Comparison of ENCODE assay signal across 10 mouse cellular contexts in genomic region chr4:42998022-42998421, GRCm38 (mm10). TPM values are rescaled to one million over a fixed set of nuclear protein-coding genes. Genes with fewer than 3 reads are reported as not detected.
DNase-seq lines count a peak whose midpoint lies in the region; ATAC-seq and TF ChIP-seq lines count a peak whose summit lies in the region.
"Had no signal": no experiment of that assay in that cellular context is flagged by ENCODE, and none has a peak within 500 bp of the region (broad histone marks: within the 10 kb centered on the region; RNA-seq: fewer than 3 reads in every experiment).

No protein-coding gene starts in this region.

- TF ChIP-seq POLR2A in myocyte (IDR thresholded peaks at IDR 0.05; ENCODE audit: insufficient read length, low read depth), result no peak

- peak overlapping the region; percentile 98; the same call in 1 of the 2 replicates for H3K9ac ChIP-seq in kidney, embryonic 15.5 days
- peak overlapping the region; percentile 96; the same call in 1 of the 2 replicates for H3K9ac ChIP-seq in embryonic facial prominence, embryonic 14.5 days (ENCODE audit: low read depth, low read length)
- no peak overlapping the region for H3K9ac ChIP-seq in intestine, embryonic 15.5 days

- H3ac ChIP-seq in myocyte (ENCODE audit: control insufficient read depth, insufficient read length), result no peak overlapping the region

- H3K27me3 ChIP-seq in kidney, embryonic 15.5 days, result no peaks in the 10 kb centered on the region
- H3K27me3 ChIP-seq in embryonic facial prominence, embryonic 14.5 days (replicated peaks; ENCODE audit: control insufficient read depth, insufficient read depth, low read length), result no peaks in the 10 kb centered on the region
- no peaks in the 10 kb centered on the region for H3K27me3 ChIP-seq in intestine, embryonic 15.5 days (replicated peaks)
- no peaks in the 10 kb centered on the region for H3K27me3 ChIP-seq in myocyte (ENCODE audit: control insufficient read depth, insufficient read depth, insufficient read length)

- peaks cover 22% of the 10 kb centered on the region for H3K4me1 ChIP-seq in kidney, embryonic 15.5 days
- H3K4me1 ChIP-seq in embryonic facial prominence, embryonic 14.5 days (ENCODE audit: control insufficient read depth, insufficient read depth, low read length), result peaks cover 19% of the 10 kb centered on the region
- H3K4me1 ChIP-seq in intestine, embryonic 15.5 days (replicated peaks), result peaks cover 10% of the 10 kb centered on the region

- H3K79me2 ChIP-seq in myocyte (ENCODE audit: control insufficient read depth, insufficient read depth), result peaks cover 66% of the 10 kb centered on the region

- H3K9me3 ChIP-seq in kidney, embryonic 15.5 days (replicated peaks), result no peaks in the 10 kb centered on the region
- no peaks in the 10 kb centered on the region for H3K9me3 ChIP-seq in embryonic facial prominence, embryonic 14.5 days (ENCODE audit: control insufficient read depth, low read length)
- no peaks in the 10 kb centered on the region for H3K9me3 ChIP-seq in intestine, embryonic 15.5 days

- peaks cover 34% of the 10 kb centered on the region for H3K36me3 ChIP-seq in kidney, embryonic 15.5 days
- H3K36me3 ChIP-seq in embryonic facial prominence, embryonic 14.5 days (ENCODE audit: control insufficient read depth, insufficient read depth, low read length), result peaks cover 40% of the 10 kb centered on the region
- H3K36me3 ChIP-seq in intestine, embryonic 15.5 days, result peaks cover 16% of the 10 kb centered on the region
- H3K36me3 ChIP-seq in myocyte (ENCODE audit: control insufficient read depth, insufficient read depth), result peaks cover 36% of the 10 kb centered on the region

- peak overlapping the region; percentile 74 for H3K4me2 ChIP-seq in kidney, embryonic 15.5 days
- H3K4me2 ChIP-seq in embryonic facial prominence, embryonic 14.5 days (ENCODE audit: low read depth, low read length), result peak overlapping the region; percentile 94
- peak overlapping the region; percentile 49 for H3K4me2 ChIP-seq in intestine, embryonic 15.5 days (replicated peaks)
- peak overlapping the region; percentile 76 for H3K4me2 ChIP-seq in myocyte (ENCODE audit: low read depth)

- WGBS in kidney, embryonic 15.5 days, result 44% methylated on average over 2 of the region's 2 CpGs
- WGBS in embryonic facial prominence, embryonic 14.5 days, result 57% methylated on average over 2 of the region's 2 CpGs
- WGBS in intestine, embryonic 15.5 days, result 54% methylated on average over 2 of the region's 2 CpGs

- peak overlapping the region; percentile 74 for H3K4me3 ChIP-seq in kidney, embryonic 15.5 days (replicated peaks)
- H3K4me3 ChIP-seq in embryonic facial prominence, embryonic 14.5 days (ENCODE audit: low read depth, low read length), result peak overlapping the region; percentile 94
- peak overlapping the region; percentile 93 for H3K4me3 ChIP-seq in intestine, embryonic 15.5 days (replicated peaks)
- H3K4me3 ChIP-seq in myocyte, result peak overlapping the region; percentile 43

- no peak for ATAC-seq in kidney, embryonic 15.5 days (replicated peaks; ENCODE audit: low FRiP score)
- ATAC-seq in embryonic facial prominence, embryonic 14.5 days (ENCODE audit: low read depth), result no peak
- no peak for ATAC-seq in intestine, embryonic 15.5 days

- H3K27ac ChIP-seq in kidney, embryonic 15.5 days, result no peak overlapping the region
- no peak overlapping the region for H3K27ac ChIP-seq in embryonic facial prominence, embryonic 14.5 days (replicated peaks; ENCODE audit: low read depth, low read length)
- no peak overlapping the region for H3K27ac ChIP-seq in intestine, embryonic 15.5 days

- DNase-seq in kidney, adult 18-20 months, result no peak
- DNase-seq in embryonic facial prominence, embryonic 14.5 days (ENCODE audit: low spot score), result no peak
- DNase-seq in frontal cortex, postnatal 14 days (ENCODE audit: low spot score in 2 of 2), result no peak
- no peak for DNase-seq in gastrocnemius, adult 18-20 months (ENCODE audit: low spot score)
- DNase-seq in T-cell, adult 2 months (ENCODE audit: low spot score), result no peak
- DNase-seq: cerebellum, adult 9-10 months; kidney, adult 9 months had no signal

TF ChIP-seq in myocyte, 11 proteins besides CTCF, POLR2A, EP300 and RAD21:
- TF ChIP-seq TCF12 (IDR thresholded peaks at IDR 0.05; ENCODE audit: insufficient read depth, poor library complexity, severe bottlenecking), result no peak

RNA-seq across cellular contexts. Expression of gene Vcp, which starts 2.3 kb away (rescaled TPM):
- polyA plus RNA-seq in kidney, embryonic 15.5 days (2015; fragmentation: Nextera tagmentation; extraction: Ambion mirVana), result 547 and 571 TPM in 2 replicates
- 471 and 523 TPM in 2 replicates for polyA plus RNA-seq in embryonic facial prominence, embryonic 14.5 days (2014; fragmentation: Nextera tagmentation; extraction: Ambion mirVana)
- polyA plus RNA-seq in intestine, embryonic 15.5 days (2015; fragmentation: Nextera tagmentation; extraction: Ambion mirVana), result 461 and 483 TPM in 2 replicates
- 334 TPM for polyA plus RNA-seq in myocyte (2012; fragmentation: generic; extraction: Trizol)
- total RNA-seq in gastrocnemius, adult 18-20 months (2021), result 100 to 1,000 TPM; 248 to 282 TPM

RNA-seq across cellular contexts. Expression of gene Fancg, which starts 12.3 kb away (rescaled TPM):
- 15.2 and 17.2 TPM in 2 replicates for polyA plus RNA-seq in kidney, embryonic 15.5 days (2015; fragmentation: Nextera tagmentation; extraction: Ambion mirVana)
- polyA plus RNA-seq in embryonic facial prominence, embryonic 14.5 days (2014; fragmentation: Nextera tagmentation; extraction: Ambion mirVana), result 14.8 and 16.6 TPM in 2 replicates
- 15.0 and 15.2 TPM in 2 replicates for polyA plus RNA-seq in intestine, embryonic 15.5 days (2015; fragmentation: Nextera tagmentation; extraction: Ambion mirVana)
- 2.6 TPM for polyA plus RNA-seq in myocyte (2012; fragmentation: generic; extraction: Trizol)
- total RNA-seq in gastrocnemius, adult 18-20 months (2021), result 1 to 10 TPM; 1.4 to 1.8 TPM

RNA-seq across cellular contexts. Expression of gene Pigo, which starts 27.6 kb away (rescaled TPM):
- 23.5 and 27.6 TPM in 2 replicates for polyA plus RNA-seq in kidney, embryonic 15.5 days (2015; fragmentation: Nextera tagmentation; extraction: Ambion mirVana)
- 16.6 and 18.8 TPM in 2 replicates for polyA plus RNA-seq in embryonic facial prominence, embryonic 14.5 days (2014; fragmentation: Nextera tagmentation; extraction: Ambion mirVana)
- polyA plus RNA-seq in intestine, embryonic 15.5 days (2015; fragmentation: Nextera tagmentation; extraction: Ambion mirVana), result 22.9 and 28.2 TPM in 2 replicates
- polyA plus RNA-seq in myocyte (2012; fragmentation: generic; extraction: Trizol), result 8.0 TPM
- 1 to 10 TPM; 6.2 to 7.7 TPM for total RNA-seq in gastrocnemius, adult 18-20 months (2021)

RNA-seq across cellular contexts. Expression of gene 1700022I11Rik, which starts 28.6 kb away (rescaled TPM):
- 0.48 and 0.75 TPM in 2 replicates for polyA plus RNA-seq in kidney, embryonic 15.5 days (2015; fragmentation: Nextera tagmentation; extraction: Ambion mirVana)
- 0.28 and 0.75 TPM in 2 replicates for polyA plus RNA-seq in embryonic facial prominence, embryonic 14.5 days (2014; fragmentation: Nextera tagmentation; extraction: Ambion mirVana)
- polyA plus RNA-seq in intestine, embryonic 15.5 days (2015; fragmentation: Nextera tagmentation; extraction: Ambion mirVana), result 0.28 and 0.33 TPM in 2 replicates
- 0.76 TPM for polyA plus RNA-seq in myocyte (2012; fragmentation: generic; extraction: Trizol)
- not detected for total RNA-seq in gastrocnemius, adult 18-20 months (2021)

RNA-seq across cellular contexts. Expression of gene Stoml2, which starts 33.5 kb away (rescaled TPM):
- polyA plus RNA-seq in kidney, embryonic 15.5 days (2015; fragmentation: Nextera tagmentation; extraction: Ambion mirVana), result 346 and 352 TPM in 2 replicates
- polyA plus RNA-seq in embryonic facial prominence, embryonic 14.5 days (2014; fragmentation: Nextera tagmentation; extraction: Ambion mirVana), result 285 and 305 TPM in 2 replicates
- 318 and 334 TPM in 2 replicates for polyA plus RNA-seq in intestine, embryonic 15.5 days (2015; fragmentation: Nextera tagmentation; extraction: Ambion mirVana)
- 113 TPM for polyA plus RNA-seq in myocyte (2012; fragmentation: generic; extraction: Trizol)
- total RNA-seq in gastrocnemius, adult 18-20 months (2021), result 100 to 1,000 TPM in 1 of 2 experiments, 10 to 100 TPM in 1; 88.9 to 105 TPM

Comparison
In these comparisons a context has a peak if more than half of its experiments do, and no peak if none do; other contexts are left out.
1. H3K4me3 ChIP-seq: peak in every context shown above with its lines; median percentile 94 in embryonic facial prominence, embryonic 14.5 days; 93 in intestine, embryonic 15.5 days; 74 in kidney, embryonic 15.5 days; 43 in myocyte.